Mouse (Mus musculus) CH12.LX (cell line): ENCODE measurements around the gene Gsg1l. TPM values are rescaled to one million over a fixed set of nuclear protein-coding genes. Genes with fewer than 3 reads are reported as not detected.

Experiments used
- DNase-seq: peaks from one replicate; pipeline ENCODE4 v3.0.0-alpha.2; 2013; ENCODE audit errors: extremely low read depth
- H3K27ac ChIP-seq: 2 replicates; pipeline ENCODE4 v1.5.1; 2012; ENCODE audit warnings: low read depth, mild to moderate bottlenecking, control low read depth, moderate library complexity; ENCODE audit not compliant: insufficient read depth
- H3K27me3 ChIP-seq: replicated peaks from 2 replicates; pipeline ENCODE3; 2012; ENCODE audit warnings: inconsistent platforms
- H3K36me3 ChIP-seq, 2 experiments: replicated peaks in 1 of 2; 2 replicates each; pipeline versions ENCODE3 to v1.6.1; 2012; ENCODE audit warnings: inconsistent platforms in 1 of 2, low read length in 1 of 2, mild to moderate bottlenecking in 1 of 2, mixed read lengths in 1 of 2, moderate library complexity in 1 of 2; ENCODE audit not compliant: control insufficient read depth in 1 of 2, insufficient read depth in 1 of 2
- H3K4me1 ChIP-seq, 2 experiments: 2 replicates each; pipeline ENCODE4 v1.6.1; 2012; ENCODE audit warnings: inconsistent platforms in 1 of 2, moderate library complexity in 1 of 2; ENCODE audit not compliant: insufficient read depth in 2 of 2, control insufficient read depth in 1 of 2
- H3K4me2 ChIP-seq: 2 replicates; pipeline ENCODE4 v1.6.1; 2012; ENCODE audit warnings: low read depth, mild to moderate bottlenecking, control low read depth; ENCODE audit not compliant: poor library complexity, insufficient read depth, severe bottlenecking
- H3K4me3 ChIP-seq, 3 experiments: fragments of 150-350 bp in 1 of 3; sonication (generic) in 1 of 3; replicated peaks in 1 of 3; 2 replicates each; pipeline versions ENCODE3 to v1.5.1; 2011 to 2012; ENCODE audit warnings: low read depth in 2 of 3, low read length in 2 of 3, mild to moderate bottlenecking in 2 of 3, moderate library complexity in 2 of 3, control low read depth in 1 of 3, improper control_type of control experiment in 1 of 3, inconsistent platforms in 1 of 3, mixed read lengths in 1 of 3; ENCODE audit not compliant: poor library complexity in 1 of 3
- H3K79me2 ChIP-seq: replicated peaks from 2 replicates; pipeline ENCODE4 v1.6.1; 2012; ENCODE audit warnings: mild to moderate bottlenecking, moderate library complexity; ENCODE audit not compliant: control insufficient read depth, poor library complexity, insufficient read depth, severe bottlenecking; ENCODE audit errors: extremely low read depth
- H3K9ac ChIP-seq: 2 replicates; pipeline ENCODE4 v1.6.1; 2012; ENCODE audit warnings: low read depth, mild to moderate bottlenecking, control low read depth, moderate library complexity; ENCODE audit not compliant: insufficient read depth
- H3K9me3 ChIP-seq: replicated peaks from 2 replicates; pipeline ENCODE3; 2012; ENCODE audit warnings: low read length, inconsistent platforms, mixed read lengths
- BHLHE40 ChIP-seq: IDR thresholded peaks from 2 replicates; pipeline ENCODE4 v1.6.1; 2011; ENCODE audit warnings: mild to moderate bottlenecking, low read depth, low read length, improper control_type of control experiment
- CHD1 ChIP-seq: IDR thresholded peaks from 2 replicates; pipeline ENCODE4 v1.6.1; 2012; ENCODE audit warnings: low read depth, low read length, improper control_type of control experiment, inconsistent platforms
- CHD2 ChIP-seq: IDR thresholded peaks from 2 replicates; pipeline ENCODE4 v1.6.1; 2011; ENCODE audit warnings: low read length, improper control_type of control experiment
- E2F4 ChIP-seq: IDR thresholded peaks from 2 replicates; pipeline ENCODE4 v1.6.1; 2011; ENCODE audit warnings: low read depth, low read length, improper control_type of control experiment; ENCODE audit not compliant: insufficient replicate concordance
- ELF1 ChIP-seq: IDR thresholded peaks from 2 replicates; pipeline ENCODE4 v1.6.1; 2014; ENCODE audit warnings: low read depth, mild to moderate bottlenecking, inconsistent platforms, low read length, improper control_type of control experiment
- EP300 ChIP-seq: IDR thresholded peaks from 2 replicates; pipeline ENCODE4 v1.6.1; 2011; ENCODE audit warnings: low read length, improper control_type of control experiment
- IRF4 ChIP-seq: IDR thresholded peaks from 2 replicates; pipeline ENCODE4 v1.6.1; 2014; ENCODE audit warnings: low read depth, mild to moderate bottlenecking, inconsistent platforms, low read length, improper control_type of control experiment
- MAFK ChIP-seq: IDR thresholded peaks from 2 replicates; pipeline ENCODE4 v1.6.1; 2011; ENCODE audit warnings: low read length, improper control_type of control experiment; ENCODE audit not compliant: insufficient replicate concordance
- MYC ChIP-seq: IDR thresholded peaks from 2 replicates; pipeline ENCODE4 v1.6.1; 2011; ENCODE audit warnings: low read depth, mild to moderate bottlenecking, improper control_type of control experiment, low read length
- NRF1 ChIP-seq: IDR thresholded peaks from 2 replicates; pipeline ENCODE4 v1.6.1; 2014; ENCODE audit warnings: low read depth, mild to moderate bottlenecking, inconsistent platforms, low read length, improper control_type of control experiment, moderate library complexity
- PAX5 ChIP-seq: IDR thresholded peaks from 2 replicates; pipeline ENCODE4 v1.6.1; 2012; ENCODE audit warnings: low read length, inconsistent platforms, mixed read lengths
- POLR2A ChIP-seq: IDR thresholded peaks from 2 replicates; pipeline ENCODE4 v1.6.1; 2011; ENCODE audit warnings: low read depth, mild to moderate bottlenecking, improper control_type of control experiment, low read length
- POLR2AphosphoS2 ChIP-seq: IDR thresholded peaks from 2 replicates; pipeline ENCODE4 v1.6.1; 2011; ENCODE audit warnings: low read depth, low read length, improper control_type of control experiment
- RAD21 ChIP-seq: IDR thresholded peaks from 2 replicates; pipeline ENCODE4 v1.6.1; 2011; ENCODE audit warnings: low read depth, mild to moderate bottlenecking, low read length, improper control_type of control experiment, moderate library complexity
- SIN3A ChIP-seq: IDR thresholded peaks from 2 replicates; pipeline ENCODE4 v1.6.1; 2012; ENCODE audit warnings: low read length, improper control_type of control experiment, inconsistent platforms
- SMC3 ChIP-seq: IDR thresholded peaks from 2 replicates; pipeline ENCODE4 v1.6.1; 2011; ENCODE audit warnings: low read depth, low read length, improper control_type of control experiment
- TCF12 ChIP-seq: IDR thresholded peaks from 2 replicates; pipeline ENCODE4 v1.6.1; 2014; ENCODE audit warnings: low read depth, mild to moderate bottlenecking, inconsistent platforms, low read length, improper control_type of control experiment
- USF1 ChIP-seq: IDR thresholded peaks from 2 replicates; pipeline ENCODE4 v1.6.1; 2014; ENCODE audit warnings: low read depth, mild to moderate bottlenecking, inconsistent platforms, low read length, improper control_type of control experiment
- USF2 ChIP-seq: conservative IDR thresholded peaks from 2 replicates; pipeline ENCODE4 v1.6.1; 2011; ENCODE audit warnings: low read depth, low read length, improper control_type of control experiment
- ZC3H11A ChIP-seq: IDR thresholded peaks from 2 replicates; pipeline ENCODE4 v1.6.1; 2012; ENCODE audit warnings: low read depth, mild to moderate bottlenecking, inconsistent platforms, low read length, improper control_type of control experiment
- ZKSCAN1 ChIP-seq: IDR thresholded peaks from 2 replicates; pipeline ENCODE4 v1.6.1; 2012; ENCODE audit warnings: low read depth, inconsistent platforms, low read length, improper control_type of control experiment, borderline replicate concordance
- ZNF384 ChIP-seq: IDR thresholded peaks from 2 replicates; pipeline ENCODE4 v1.6.1; 2012; ENCODE audit warnings: low read depth, low read length, improper control_type of control experiment, inconsistent platforms
- dilution Hi-C: fragments of 300-500 bp; cut with MboI; formaldehyde crosslinking; loops from 2 replicates; pipeline ENCODE4 v1.14.3; 2020; ENCODE audit warnings: low sequenced_read_pairs; ENCODE audit not compliant: extremely low pct_unique_long_range_greater_than_20kb, extremely low pct_ligation_motif_present
- in situ Hi-C: fragments of 300-500 bp; cut with MboI; formaldehyde crosslinking; loops from 3 replicates; pipeline ENCODE4 v1.14.3; 2019; ENCODE audit warnings: low sequenced_read_pairs, low pct_ligation_motif_present, low pct_unique_long_range_greater_than_20kb, mixed read lengths
- polyA plus RNA-seq: library from polyadenylated mRNA; unstranded; fragments of >175 nt; gene quantifications from 2 replicates; pipeline ENCODE4 v1.2.1, GENCODE M21; 2012; ENCODE audit warnings: low read depth; ENCODE audit not compliant: insufficient read length
- total RNA-seq, 2 experiments: library from RNA; depleted of rRNA; stranded (reverse); fragments of 300-350 nt in 1 of 2; fragments of >200 nt in 1 of 2; gene quantifications; 2 replicates each; pipeline ENCODE4 v1.2.3; 2012 to 2014

Gsg1l gene
- total and polyA plus RNA-seq, 3 experiments: not detected

GRCm38 (mm10) chr7:125832767-125833166 is 249.4 kb downstream of the Gsg1l start:
- Histone ChIP-seq H3K9ac (no peak overlapping the region), H3K27ac (no peak overlapping the region), H3K4me3 (no peak overlapping the region), H3K9me3 (peaks cover 2% of the 10 kb centered on the region), H3K4me2 (no peak overlapping the region), H3K36me3 (peaks cover 0 to 4% of the 10 kb centered on the region in 2 experiments), H3K27me3 (no peaks in the 10 kb centered on the region), H3K79me2 (no peaks in the 10 kb centered on the region), H3K4me1 (peaks cover 0 to 19% of the 10 kb centered on the region in 2 experiments; a peak in 2 of 4 replicates)
- dilution Hi-C loops: no loop called here
- DNase-seq: no peak
- no peak for TF ChIP-seq EP300
- TF ChIP-seq ZKSCAN1: no peak
- TF ChIP-seq E2F4: no peak
- no peak for TF ChIP-seq CHD2
- TF ChIP-seq ZNF384: no peak
- TF ChIP-seq POLR2AphosphoS2: no peak
- no peak for TF ChIP-seq PAX5
- TF ChIP-seq SIN3A: no peak
- in situ Hi-C loops: no loop called here

DNA sequence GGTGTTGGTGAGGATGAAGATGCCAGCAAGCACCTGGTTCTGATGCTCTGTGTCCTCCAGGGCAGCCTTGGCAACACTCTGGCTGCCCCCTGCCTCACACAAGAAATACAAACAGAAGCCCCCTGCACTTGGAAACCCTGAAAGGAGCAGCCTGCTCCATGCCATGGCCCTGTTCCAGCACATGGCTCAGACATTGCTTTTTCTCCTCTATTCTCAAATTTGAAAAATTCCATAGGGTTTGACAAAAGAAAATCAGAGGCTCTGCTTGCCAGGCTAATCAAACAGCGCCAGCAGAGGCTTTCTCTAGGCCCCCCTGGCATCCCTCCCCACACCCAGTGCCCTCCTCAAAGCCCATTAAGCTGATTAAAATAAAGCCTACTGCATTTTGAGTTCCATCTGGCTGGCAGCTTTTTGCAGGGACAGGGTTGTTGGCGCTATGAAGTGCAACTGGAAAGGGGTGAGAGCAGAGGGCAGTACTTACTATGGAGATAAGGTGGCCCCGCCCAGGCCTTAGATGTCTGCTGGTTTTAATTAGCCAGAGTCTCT is 253.0 kb downstream of the Gsg1l start:
- Histone ChIP-seq H3K4me1 (peaks cover 0 to 19% of the 10 kb centered on the region in 2 experiments; a peak in 2 of 4 replicates), H3K9me3 (no peaks in the 10 kb centered on the region), H3K9ac (no peak overlapping the region), H3K4me3 (no peak overlapping the region), H3K79me2 (no peaks in the 10 kb centered on the region), H3K27ac (no peak overlapping the region), H3K36me3 (peaks cover 0 to 4% of the 10 kb centered on the region in 2 experiments)
- no peak for DNase-seq
- TF ChIP-seq POLR2A: no peak
- TF ChIP-seq ZKSCAN1: no peak
- TF ChIP-seq ZNF384: no peak
- no peak for TF ChIP-seq PAX5
- no peak for TF ChIP-seq USF1
- no peak for TF ChIP-seq CHD2
- TF ChIP-seq MYC: no peak
- no peak for TF ChIP-seq NRF1
- no peak for TF ChIP-seq RAD21
- TF ChIP-seq ZC3H11A: no peak
- no peak for TF ChIP-seq BHLHE40
- TF ChIP-seq MAFK: no peak
- no peak for TF ChIP-seq CHD1
- TF ChIP-seq USF2: no peak
- no peak for TF ChIP-seq ELF1
- TF ChIP-seq SMC3: no peak
- no peak for TF ChIP-seq IRF4
- no peak for TF ChIP-seq TCF12
- TF ChIP-seq POLR2AphosphoS2: no peak
- TF ChIP-seq, all 38 proteins: peak for 0
- Histone ChIP-seq H3K27me3 (no peaks in the 10 kb centered on the region), H3K4me2 (no peak overlapping the region)
- in situ Hi-C loops: no loop called here
- dilution Hi-C loops: no loop called here
